Mouse (Mus musculus): ENCODE measurements around the gene Lmtk2. TPM values are rescaled to one million over a fixed set of nuclear protein-coding genes. Genes with fewer than 3 reads are reported as not detected.

Gene Lmtk2
- polyA plus RNA-seq, 1 experiment from 2014 or later: 4.8 TPM

GRCm38 (mm10) chr5:144100948-144101347 is 712 bp downstream of the Lmtk2 start:
- Histone ChIP-seq H3K9me3 (ENCODE audit: control insufficient read depth, low read length) (no peaks in the 10 kb centered on the region), H3K36me3 (ENCODE audit: control insufficient read depth, insufficient read depth, low read length) (no peaks in the 10 kb centered on the region), H3K4me2 (ENCODE audit: low read depth, low read length) (peak overlapping the region; percentile 85), H3K9ac (ENCODE audit: low read depth, low read length) (peak overlapping the region; percentile 93), H3K27me3 (replicated peaks; ENCODE audit: control insufficient read depth, insufficient read depth, low read length) (no peaks in the 10 kb centered on the region), H3K27ac (ENCODE audit: low read length) (peak overlapping the region; percentile 74; the same call in 1 of the 2 replicates), H3K4me1 (ENCODE audit: control insufficient read depth, insufficient read depth, low read length) (peaks cover 15% of the 10 kb centered on the region), H3K4me3 (ENCODE audit: low read length) (peak overlapping the region; percentile 99)
- WGBS: 2% methylated on average over 15 of the region's 20 CpGs
- ATAC-seq: no peak

GRCm38 (mm10) chr5:144105070-144105469 is 4.8 kb downstream of the Lmtk2 start:
- no peak for ATAC-seq
- Histone ChIP-seq H3K4me1 (ENCODE audit: control insufficient read depth, insufficient read depth, low read length) (peaks cover 11% of the 10 kb centered on the region; the same call in 1 of the 2 replicates), H3K36me3 (ENCODE audit: control insufficient read depth, insufficient read depth, low read length) (no peaks in the 10 kb centered on the region), H3K4me2 (ENCODE audit: low read depth, low read length) (no peak overlapping the region), H3K9ac (ENCODE audit: low read depth, low read length) (no peak overlapping the region), H3K9me3 (ENCODE audit: control insufficient read depth, low read length) (no peaks in the 10 kb centered on the region), H3K4me3 (ENCODE audit: low read length) (no peak overlapping the region), H3K27ac (ENCODE audit: low read length) (no peak overlapping the region), H3K27me3 (replicated peaks; ENCODE audit: control insufficient read depth, insufficient read depth, low read length) (no peaks in the 10 kb centered on the region)
- WGBS: 72% methylated on average over 9 of the region's 9 CpGs

GRCm38 (mm10) chr5:144105471-144106129 is 5.4 kb downstream of the Lmtk2 start:
- Histone ChIP-seq H3K27me3 (replicated peaks; ENCODE audit: control insufficient read depth, insufficient read depth, low read length) (no peaks in the 10 kb centered on the region), H3K27ac (ENCODE audit: low read length) (no peak overlapping the region), H3K9ac (ENCODE audit: low read depth, low read length) (no peak overlapping the region), H3K36me3 (ENCODE audit: control insufficient read depth, insufficient read depth, low read length) (no peaks in the 10 kb centered on the region), H3K4me2 (ENCODE audit: low read depth, low read length) (no peak overlapping the region), H3K9me3 (ENCODE audit: control insufficient read depth, low read length) (no peaks in the 10 kb centered on the region), H3K4me3 (ENCODE audit: low read length) (no peak overlapping the region), H3K4me1 (ENCODE audit: control insufficient read depth, insufficient read depth, low read length) (peaks cover 11% of the 10 kb centered on the region; the same call in 1 of the 2 replicates)
- ATAC-seq: no peak
- WGBS: 64% methylated on average over 6 of the region's 6 CpGs

GRCm38 (mm10) chr5:144106130-144106510 is 5.9 kb downstream of the Lmtk2 start:
- no peak overlapping the region for H3K4me3 ChIP-seq (ENCODE audit: low read length)
- no peak for ATAC-seq
- H3K9me3 ChIP-seq (ENCODE audit: control insufficient read depth, low read length): no peaks in the 10 kb centered on the region
- no peak overlapping the region for H3K4me2 ChIP-seq (ENCODE audit: low read depth, low read length)
- H3K27me3 ChIP-seq (replicated peaks; ENCODE audit: control insufficient read depth, insufficient read depth, low read length): no peaks in the 10 kb centered on the region
- WGBS: 68% methylated on average over 3 of the region's 3 CpGs
- peaks cover 11% of the 10 kb centered on the region; the same call in 1 of the 2 replicates for H3K4me1 ChIP-seq (ENCODE audit: control insufficient read depth, insufficient read depth, low read length)
- no peaks in the 10 kb centered on the region for H3K36me3 ChIP-seq (ENCODE audit: control insufficient read depth, insufficient read depth, low read length)
- no peak overlapping the region for H3K27ac ChIP-seq (ENCODE audit: low read length)
- no peak overlapping the region for H3K9ac ChIP-seq (ENCODE audit: low read depth, low read length)

- Histone ChIP-seq H3K27me3 (replicated peaks; ENCODE audit: control insufficient read depth, insufficient read depth, low read length) (no peaks in the 10 kb centered on the region), H3K27ac (ENCODE audit: low read length) (no peak overlapping the region), H3K4me1 (ENCODE audit: control insufficient read depth, insufficient read depth, low read length) (0 out of 2 replicates have a peak, but pooled peaks cover 2% of the 10 kb centered on the region), H3K4me2 (ENCODE audit: low read depth, low read length) (no peak overlapping the region), H3K4me3 (ENCODE audit: low read length) (no peak overlapping the region), H3K9ac (ENCODE audit: low read depth, low read length) (no peak overlapping the region), H3K36me3 (ENCODE audit: control insufficient read depth, insufficient read depth, low read length) (no peaks in the 10 kb centered on the region), H3K9me3 (ENCODE audit: control insufficient read depth, low read length) (no peaks in the 10 kb centered on the region)
- ATAC-seq: 0 out of 2 replicates have a peak, but pooled peaks have one; percentile 50
- 79% methylated on average over 8 of the region's 8 CpGs for WGBS
Measured at GRCm38 (mm10) chr5:144109201-144109600, 9.0 kb downstream of the Lmtk2 start.

GRCm38 (mm10) chr5:144112574-144113438 is 12.6 kb downstream of the Lmtk2 start:
- WGBS: 68% methylated on average over 11 of the region's 11 CpGs
- ATAC-seq: no peak

GRCm38 (mm10) chr5:144114068-144114467 is 13.8 kb downstream of the Lmtk2 start:
- Histone ChIP-seq H3K4me1 (ENCODE audit: control insufficient read depth, insufficient read depth, low read length) (no peaks in the 10 kb centered on the region; the same call in 1 of the 2 replicates), H3K36me3 (ENCODE audit: control insufficient read depth, insufficient read depth, low read length) (no peaks in the 10 kb centered on the region), H3K4me2 (ENCODE audit: low read depth, low read length) (no peak overlapping the region), H3K27me3 (replicated peaks; ENCODE audit: control insufficient read depth, insufficient read depth, low read length) (no peaks in the 10 kb centered on the region), H3K4me3 (ENCODE audit: low read length) (no peak overlapping the region), H3K27ac (ENCODE audit: low read length) (no peak overlapping the region), H3K9me3 (ENCODE audit: control insufficient read depth, low read length) (no peaks in the 10 kb centered on the region), H3K9ac (ENCODE audit: low read depth, low read length) (no peak overlapping the region)
- WGBS: 85% methylated on average over 2 of the region's 2 CpGs
- no peak for ATAC-seq

More at GRCm38 (mm10) chr5:144112574-144113438, 12.6 kb downstream of the Lmtk2 start:
- Histone ChIP-seq H3K27ac (ENCODE audit: low read length) (no peak overlapping the region; the same call in 1 of the 2 replicates), H3K4me1 (ENCODE audit: control insufficient read depth, insufficient read depth, low read length) (no peaks in the 10 kb centered on the region), H3K27me3 (replicated peaks; ENCODE audit: control insufficient read depth, insufficient read depth, low read length) (no peaks in the 10 kb centered on the region), H3K9me3 (ENCODE audit: control insufficient read depth, low read length) (no peaks in the 10 kb centered on the region), H3K4me2 (ENCODE audit: low read depth, low read length) (no peak overlapping the region), H3K36me3 (ENCODE audit: control insufficient read depth, insufficient read depth, low read length) (no peaks in the 10 kb centered on the region), H3K4me3 (ENCODE audit: low read length) (no peak overlapping the region), H3K9ac (ENCODE audit: low read depth, low read length) (no peak overlapping the region)

- Histone ChIP-seq H3K27ac (ENCODE audit: low read length) (no peak overlapping the region), H3K27me3 (replicated peaks; ENCODE audit: control insufficient read depth, insufficient read depth, low read length) (no peaks in the 10 kb centered on the region), H3K36me3 (ENCODE audit: control insufficient read depth, insufficient read depth, low read length) (no peaks in the 10 kb centered on the region), H3K9me3 (ENCODE audit: control insufficient read depth, low read length) (no peaks in the 10 kb centered on the region), H3K4me3 (ENCODE audit: low read length) (no peak overlapping the region), H3K4me1 (ENCODE audit: control insufficient read depth, insufficient read depth, low read length) (no peaks in the 10 kb centered on the region; the same call in 1 of the 2 replicates), H3K4me2 (ENCODE audit: low read depth, low read length) (no peak overlapping the region), H3K9ac (ENCODE audit: low read depth, low read length) (no peak overlapping the region)
- WGBS: 71% methylated on average over 5 of the region's 5 CpGs
- no peak for ATAC-seq
Measured at GRCm38 (mm10) chr5:144114970-144115627, 14.9 kb downstream of the Lmtk2 start.

GRCm38 (mm10) chr5:144115628-144115977 is 15.4 kb downstream of the Lmtk2 start:
- no peak overlapping the region for H3K4me3 ChIP-seq (ENCODE audit: low read length)
- WGBS: 71% methylated on average over 2 of the region's 2 CpGs
- no peak for ATAC-seq
- no peaks in the 10 kb centered on the region; the same call in 1 of the 2 replicates for H3K4me1 ChIP-seq (ENCODE audit: control insufficient read depth, insufficient read depth, low read length)
- no peaks in the 10 kb centered on the region for H3K36me3 ChIP-seq (ENCODE audit: control insufficient read depth, insufficient read depth, low read length)
- no peak overlapping the region for H3K27ac ChIP-seq (ENCODE audit: low read length)
- no peak overlapping the region for H3K9ac ChIP-seq (ENCODE audit: low read depth, low read length)
- H3K27me3 ChIP-seq (replicated peaks; ENCODE audit: control insufficient read depth, insufficient read depth, low read length): no peaks in the 10 kb centered on the region
- H3K4me2 ChIP-seq (ENCODE audit: low read depth, low read length): no peak overlapping the region
- H3K9me3 ChIP-seq (ENCODE audit: control insufficient read depth, low read length): no peaks in the 10 kb centered on the region
